Mouse (Mus musculus): ENCODE data around the gene Mapk8ip1.

DNA sequence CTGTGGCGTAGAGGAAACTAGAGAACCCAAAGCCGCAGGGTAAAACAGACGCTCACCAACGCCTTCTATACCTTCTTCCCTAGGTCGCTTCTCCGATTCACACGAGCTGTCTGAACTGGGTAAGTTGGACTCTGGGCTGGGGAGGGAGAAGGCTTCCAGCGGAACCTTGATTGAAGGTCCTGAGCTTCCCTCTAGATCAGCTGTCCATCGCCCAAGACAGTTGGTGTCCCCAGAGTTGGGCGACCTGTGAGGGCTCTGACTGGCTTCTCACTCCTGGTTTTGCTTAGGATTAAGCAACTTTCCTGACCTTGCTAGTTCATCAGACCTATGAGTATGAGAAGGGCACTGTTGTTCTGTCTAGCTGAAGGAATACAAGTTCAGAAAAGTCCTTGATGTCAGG lies 25.3 kb downstream of the Mapk8ip1 start:
- no peak for TF ChIP-seq TAL1 (IDR thresholded peaks at IDR 0.05; ENCODE audit: low read length)
- TF ChIP-seq GATA1 (IDR thresholded peaks at IDR 0.05; ENCODE audit: low read length), result no peak
